Mouse (Mus musculus) lung, postnatal 0 days (tissue): ENCODE measurements around the gene Fam189a1.

Experiments used
- CTCF ChIP-seq: IDR thresholded peaks from 2 replicates; pipeline ENCODE4 v1.5.1; 2016; ENCODE audit warnings: antibody characterized with exemption, mild to moderate bottlenecking
- EP300 ChIP-seq: IDR thresholded peaks from 2 replicates; pipeline ENCODE4 v1.6.1; 2016; ENCODE audit warnings: antibody characterized with exemption, mild to moderate bottlenecking, control low read depth

- TF ChIP-seq EP300 = no peak
- no peak for TF ChIP-seq CTCF
Measured at GRCm38 (mm10) chr7:65074194-65074593, 82.2 kb downstream of the Fam189a1 start.
